Mouse (Mus musculus): ENCODE data around the gene Cryaa. TPM values are rescaled to one million over a fixed set of nuclear protein-coding genes. Genes with fewer than 3 reads are reported as not detected.

Gene Cryaa
- total RNA-seq, 2 experiments from 2014 or later, result not detected

GRCm38 (mm10) chr17:31703276-31703980 lies 25.8 kb downstream of the Cryaa start:
- peak; percentile 95 for ATAC-seq (replicated peaks; ENCODE audit: poor library complexity, severe bottlenecking)

GRCm38 (mm10) chr17:31705271-31706020 lies 27.8 kb downstream of the Cryaa start:
- no peak for ATAC-seq (replicated peaks; ENCODE audit: poor library complexity, severe bottlenecking)

GRCm38 (mm10) chr17:31709121-31709741 lies 31.6 kb downstream of the Cryaa start:
- ATAC-seq (replicated peaks; ENCODE audit: poor library complexity, severe bottlenecking), result no peak

- no peak for ATAC-seq (replicated peaks; ENCODE audit: poor library complexity, severe bottlenecking)
Observed at GRCm38 (mm10) chr17:31710455-31710854, 32.8 kb downstream of the Cryaa start.

GRCm38 (mm10) chr17:31713709-31714108 lies 36.1 kb downstream of the Cryaa start:
- no peak for ATAC-seq (replicated peaks; ENCODE audit: poor library complexity, severe bottlenecking)

- ATAC-seq (replicated peaks; ENCODE audit: poor library complexity, severe bottlenecking), result no peak
Observed at GRCm38 (mm10) chr17:31714125-31714524, 36.5 kb downstream of the Cryaa start.

GRCm38 (mm10) chr17:31715006-31715405 lies 37.4 kb downstream of the Cryaa start:
- ATAC-seq (replicated peaks; ENCODE audit: poor library complexity, severe bottlenecking), result no peak

GRCm38 (mm10) chr17:31721637-31722036 lies 44.0 kb downstream of the Cryaa start:
- ATAC-seq (replicated peaks; ENCODE audit: poor library complexity, severe bottlenecking), result peak; percentile 78

- no peak for ATAC-seq (replicated peaks; ENCODE audit: poor library complexity, severe bottlenecking)
Observed at GRCm38 (mm10) chr17:31725366-31725765, 47.8 kb downstream of the Cryaa start.

- no peak for ATAC-seq (replicated peaks; ENCODE audit: poor library complexity, severe bottlenecking)
Observed at GRCm38 (mm10) chr17:31726216-31726615, 48.6 kb downstream of the Cryaa start.

GRCm38 (mm10) chr17:31727230-31727629 lies 49.6 kb downstream of the Cryaa start:
- no peak for ATAC-seq (replicated peaks; ENCODE audit: poor library complexity, severe bottlenecking)

GRCm38 (mm10) chr17:31728043-31728442 lies 50.4 kb downstream of the Cryaa start:
- ATAC-seq (replicated peaks; ENCODE audit: poor library complexity, severe bottlenecking), result peak; percentile 36; the same call in 1 of the 2 replicates

GRCm38 (mm10) chr17:31728968-31729501 lies 51.4 kb downstream of the Cryaa start:
- 0 out of 2 replicates have a peak, but pooled peaks have one; percentile 26 for ATAC-seq (replicated peaks; ENCODE audit: poor library complexity, severe bottlenecking)

- no peak for ATAC-seq (replicated peaks; ENCODE audit: poor library complexity, severe bottlenecking)
Observed at GRCm38 (mm10) chr17:31731038-31731437, 53.4 kb downstream of the Cryaa start.

Other genes starting within 250 kb of the Cryaa start
- gene Wdr4, start 157.8 kb upstream of the Cryaa start, total RNA-seq (2014; fragmentation: Nextera tagmentation), result 14.6 and 31.9 TPM in 2 replicates
- gene Wdr4, start 157.8 kb upstream of the Cryaa start, total RNA-seq (2017), result 17.0 and 20.8 TPM in 2 replicates
- 195 and 260 TPM in 2 replicates for gene Ndufv3, start 157.7 kb upstream of the Cryaa start, total RNA-seq (2014; fragmentation: Nextera tagmentation)
- 207 and 212 TPM in 2 replicates for gene Ndufv3, start 157.7 kb upstream of the Cryaa start, total RNA-seq (2017)
- 19.0 and 32.7 TPM in 2 replicates for gene Pknox1, start 113.1 kb upstream of the Cryaa start, total RNA-seq (2014; fragmentation: Nextera tagmentation)
- 21.2 and 30.7 TPM in 2 replicates for gene Pknox1, start 113.1 kb upstream of the Cryaa start, total RNA-seq (2017)
- 0.28 and 4.8 TPM in 2 replicates for gene Cbs, start 40.6 kb upstream of the Cryaa start, total RNA-seq (2014; fragmentation: Nextera tagmentation)
- gene Cbs, start 40.6 kb upstream of the Cryaa start, total RNA-seq (2017), result 0.57 and 0.99 TPM in 2 replicates
- 116 and 155 TPM in 2 replicates for gene U2af1, start 18.9 kb upstream of the Cryaa start, total RNA-seq (2014; fragmentation: Nextera tagmentation)
- gene U2af1, start 18.9 kb upstream of the Cryaa start, total RNA-seq (2017), result 250 and 287 TPM in 2 replicates
- gene Sik1, start 178.0 kb downstream of the Cryaa start, total RNA-seq (2014; fragmentation: Nextera tagmentation), result 9.1 and 12.1 TPM in 2 replicates
- 9.2 and 10.8 TPM in 2 replicates for gene Sik1, start 178.0 kb downstream of the Cryaa start, total RNA-seq (2017)